In genomic region chr6:142339576-142339975, GRCm38 (mm10) we compare ENCODE assay signal across 23 mouse cellular contexts. TPM values are rescaled to one million over a fixed set of nuclear protein-coding genes. Genes with fewer than 3 reads are reported as not detected.
"Had no signal": no experiment of that assay in that cellular context is flagged by ENCODE, and none has a peak within 500 bp of the region (broad histone marks: within the 10 kb centered on the region; RNA-seq: fewer than 3 reads in every experiment).

No protein-coding gene starts in this region.

- H3K4me1 ChIP-seq: kidney, embryonic 15.5 days; limb, embryonic 10.5 days; liver, embryonic 15.5 days; midbrain, embryonic 13.5 days; neural tube, embryonic 15.5 days had no signal

- H3K4me2 ChIP-seq: kidney, embryonic 15.5 days; liver, embryonic 11.5 days; liver, embryonic 15.5 days; midbrain, embryonic 13.5 days; neural tube, embryonic 15.5 days had no signal

- H3K9me3 ChIP-seq: kidney, embryonic 15.5 days; limb, embryonic 10.5 days; liver, embryonic 15.5 days; midbrain, embryonic 13.5 days; neural tube, embryonic 15.5 days had no signal

- H3K27ac ChIP-seq: kidney, embryonic 15.5 days; limb, embryonic 10.5 days; liver, embryonic 15.5 days; midbrain, embryonic 13.5 days; neural tube, embryonic 15.5 days had no signal

- DNase-seq: kidney, postnatal 14 days; lung, adult 2 months; lung, postnatal 36 days; right cerebral cortex, adult 18-20 months; right cerebral cortex, postnatal 25 days; thymus, postnatal 36 days had no signal

- H3K4me3 ChIP-seq: kidney, embryonic 15.5 days; limb, embryonic 10.5 days; liver, embryonic 15.5 days; midbrain, embryonic 13.5 days; neural tube, embryonic 15.5 days had no signal

- ATAC-seq: lung, postnatal 0 days; midbrain, embryonic 13.5 days had no signal

- H3K9ac ChIP-seq: kidney, embryonic 15.5 days; liver, embryonic 15.5 days; midbrain, embryonic 13.5 days; neural tube, embryonic 15.5 days had no signal

- H3K36me3 ChIP-seq: kidney, embryonic 15.5 days; limb, embryonic 10.5 days; liver, embryonic 15.5 days; midbrain, embryonic 13.5 days; neural tube, embryonic 15.5 days had no signal

- H3K27me3 ChIP-seq: kidney, embryonic 15.5 days; liver, embryonic 15.5 days; midbrain, embryonic 13.5 days; neural tube, embryonic 15.5 days had no signal

RNA-seq across cellular contexts. Expression of gene Slco1a5, which starts 16.8 kb away (rescaled TPM):
- total RNA-seq: left cerebral cortex, adult 18-20 months; megakaryocyte progenitor cell, adult 5-6 weeks had no signal
- polyA plus RNA-seq: large intestine, adult 2 months; liver, embryonic 11.5 days; liver, embryonic 15.5 days; small intestine, adult 2 months had no signal

RNA-seq across cellular contexts. Expression of gene Iapp, which starts 41.4 kb away (rescaled TPM):
- total RNA-seq: layer of hippocampus, adult 8-10 months; layer of hippocampus, postnatal 14 days; left cerebral cortex, adult 18-20 months; left cerebral cortex, postnatal 10 days; megakaryocyte progenitor cell, adult 5-6 weeks; midbrain, postnatal 0 days had no signal
- polyA plus RNA-seq: kidney, embryonic 15.5 days; limb, embryonic 10.5 days; limb, embryonic 14.5 days; liver, embryonic 11.5 days; lung, adult 2 months; neural tube, embryonic 11.5 days had no signal
